7 mouse cellular contexts compared by ENCODE assay signal in genomic region chr12:101606622-101607021, GRCm38 (mm10).
DNase-seq lines count a peak whose midpoint lies in the region; ATAC-seq and TF ChIP-seq lines count a peak whose summit lies in the region.
"Not testable (repeated sequence)": the region's sequence is repeated elsewhere in the genome, so short reads cannot be mapped to it uniquely, and the experiment has no call there.

No protein-coding gene starts in this region.

- peaks cover 14% of the 10 kb centered on the region for H3K27me3 ChIP-seq in Patski
- H3K27me3 ChIP-seq in midbrain, postnatal 0 days (ENCODE audit: insufficient read depth, low read length) = not testable (repeated sequence)

- not testable (repeated sequence) for H3K27ac ChIP-seq in gastrocnemius, adult 2 months; midbrain, postnatal 0 days (ENCODE audit: low read depth, low read length)

- intact Hi-C loops in gastrocnemius, adult 2 months (cut with DNase I) = not testable (repeated sequence)
- intact Hi-C loops in left cerebral cortex, postnatal 14 days (cut with DNase I) = loop anchor here (5.0 kb wide), 1 partner anchor 484 kb away; no protein-coding TSS in a partner anchor

- not testable (repeated sequence) for H3K9me3 ChIP-seq in midbrain, postnatal 0 days (ENCODE audit: low read length)

- H3K4me2 ChIP-seq in midbrain, postnatal 0 days (ENCODE audit: low read depth, low read length, poor library complexity, severe bottlenecking) = not testable (repeated sequence)

- in situ Hi-C loops in Patski (cut with MboI; ENCODE audit: low pct_unique_long_range_greater_than_20kb) = loop anchor here (5.0 kb wide), 1 partner anchor 489 kb away; no protein-coding TSS in a partner anchor

- CTCF ChIA-PET in Patski (lab: Charles Lee) = interaction anchor here (1.2 kb wide), 1 partner anchor 483 kb away, joined by 3 read pairs; no protein-coding TSS in a partner anchor

- not testable (repeated sequence) for H3K4me1 ChIP-seq in midbrain, postnatal 0 days (ENCODE audit: insufficient read depth, low read length)

- H3K9ac ChIP-seq in midbrain, postnatal 0 days (replicated peaks; ENCODE audit: low read length, poor library complexity, severe bottlenecking) = not testable (repeated sequence)

- TF ChIP-seq POLR2A in brain, embryonic 14.5 days (IDR thresholded peaks at IDR 0.05; ENCODE audit: borderline replicate concordance, extremely low read depth, insufficient read depth, insufficient read length, poor library complexity, severe bottlenecking) = not testable (repeated sequence)

- POLR2A ChIA-PET in Patski (lab: Charles Lee) = not testable (repeated sequence)

- not testable (repeated sequence) for H3K4me3 ChIP-seq in gastrocnemius, adult 2 months; midbrain, postnatal 0 days (ENCODE audit: low read depth, low read length)

- not testable (repeated sequence) for H3K36me3 ChIP-seq in midbrain, postnatal 0 days (ENCODE audit: insufficient read depth, low read length)

- TF ChIP-seq CTCF in Patski (IDR thresholded peaks at IDR 0.05) = peak; percentile 52
- TF ChIP-seq CTCF in brain, embryonic 14.5 days (IDR thresholded peaks at IDR 0.05; ENCODE audit: borderline replicate concordance, extremely low read depth, insufficient read depth, insufficient read length) = not testable (repeated sequence)
- peak; percentile 26; the same call in 1 of the 2 replicates for TF ChIP-seq CTCF in gastrocnemius, adult 2 months (IDR thresholded peaks at IDR 0.05)
- peak; percentile 70 for TF ChIP-seq CTCF in midbrain, postnatal 0 days (IDR thresholded peaks at IDR 0.05)

- ATAC-seq in Patski; midbrain, postnatal 0 days (ENCODE audit: low FRiP score): not testable (repeated sequence)

- DNase-seq in 416B (ENCODE audit: low read depth) = peak; percentile 13
- DNase-seq in Patski (ENCODE audit: low read depth, low spot score); gastrocnemius, adult 2 months: not testable (repeated sequence)
- DNase-seq in brain, embryonic 14.5 days (ENCODE audit: low read depth) = peak; percentile 11
- peak; percentile 6 for DNase-seq in kidney, adult 9 months
- DNase-seq in left cerebral cortex, postnatal 14 days (ENCODE audit: low spot score in 2 of 2) = peak; percentile 22 to 38
- DNase-seq in midbrain, postnatal 0 days (ENCODE audit: low spot score) = peak; percentile 17
